Mouse (Mus musculus): ENCODE results near the gene Caln1. TPM values are rescaled to one million over a fixed set of nuclear protein-coding genes. Genes with fewer than 3 reads are reported as not detected.
"Not testable (repeated sequence)": the region's sequence is repeated elsewhere in the genome, so short reads cannot be mapped to it uniquely, and the experiment has no call there.

Gene Caln1
- polyA plus RNA-seq, 1 experiment from 2014 or later: 10.1 TPM

GRCm38 (mm10) chr5:130584042-130584441 lies 214.8 kb downstream of the Caln1 start:
- Histone ChIP-seq H3K27me3 (no peaks in the 10 kb centered on the region), H3K36me3 (no peaks in the 10 kb centered on the region), H3K4me1 (replicated peaks) (no peaks in the 10 kb centered on the region), H3K9me3 (peaks cover 4% of the 10 kb centered on the region; the same call in 1 of the 2 replicates), H3K9ac (no peak overlapping the region), H3K4me2 (no peak overlapping the region), H3K27ac (no peak overlapping the region), H3K4me3 (no peak overlapping the region)
- no peak for ATAC-seq (ENCODE audit: low FRiP score)
- 82% methylated on average over 3 of the region's 3 CpGs for WGBS

GRCm38 (mm10) chr5:130586257-130586656 lies 217.0 kb downstream of the Caln1 start:
- Histone ChIP-seq H3K4me2 (no peak overlapping the region), H3K27me3 (no peaks in the 10 kb centered on the region), H3K4me1 (replicated peaks) (no peaks in the 10 kb centered on the region), H3K4me3 (no peak overlapping the region), H3K9me3 (peaks cover 10% of the 10 kb centered on the region; the same call in 1 of the 2 replicates), H3K9ac (no peak overlapping the region), H3K36me3 (no peaks in the 10 kb centered on the region), H3K27ac (no peak overlapping the region)
- WGBS: 92% methylated on average over 4 of the region's 4 CpGs
- no peak for ATAC-seq (ENCODE audit: low FRiP score)

- ATAC-seq (ENCODE audit: low FRiP score): no peak
- H3K4me1 ChIP-seq (replicated peaks): no peaks in the 10 kb centered on the region
Observed at GRCm38 (mm10) chr5:130596541-130596940, 227.3 kb downstream of the Caln1 start.

GRCm38 (mm10) chr5:130613657-130614056 lies 244.4 kb downstream of the Caln1 start:
- H3K4me3 ChIP-seq: no peak overlapping the region
- H3K9ac ChIP-seq: no peak overlapping the region
- no peak overlapping the region for H3K4me2 ChIP-seq
- no peaks in the 10 kb centered on the region for H3K27me3 ChIP-seq
- H3K4me1 ChIP-seq (replicated peaks): peaks cover 4% of the 10 kb centered on the region
- no peak overlapping the region for H3K27ac ChIP-seq
- no peaks in the 10 kb centered on the region for H3K36me3 ChIP-seq
- WGBS: 89% methylated on average over 3 of the region's 3 CpGs
- no peaks in the 10 kb centered on the region for H3K9me3 ChIP-seq
- no peak for ATAC-seq (ENCODE audit: low FRiP score)

More at GRCm38 (mm10) chr5:130596541-130596940, 227.3 kb downstream of the Caln1 start:
- Histone ChIP-seq H3K27ac (no peak overlapping the region), H3K4me2 (no peak overlapping the region), H3K9ac (no peak overlapping the region), H3K36me3 (no peaks in the 10 kb centered on the region), H3K9me3 (no peaks in the 10 kb centered on the region), H3K27me3 (no peaks in the 10 kb centered on the region), H3K4me3 (no peak overlapping the region)
- WGBS: 60% methylated on average over 6 of the region's 6 CpGs

- H3K4me1 ChIP-seq (replicated peaks): peaks cover 4% of the 10 kb centered on the region
- H3K27me3 ChIP-seq: no peaks in the 10 kb centered on the region
- H3K36me3 ChIP-seq: no peaks in the 10 kb centered on the region
- no peak overlapping the region for H3K4me3 ChIP-seq
- H3K27ac ChIP-seq: no peak overlapping the region
- H3K9ac ChIP-seq: no peak overlapping the region
- H3K4me2 ChIP-seq: no peak overlapping the region
- ATAC-seq (ENCODE audit: low FRiP score): no peak
- no peaks in the 10 kb centered on the region for H3K9me3 ChIP-seq
- WGBS: 89% methylated on average over 3 of the region's 3 CpGs
Observed at GRCm38 (mm10) chr5:130614209-130614608, 245.0 kb downstream of the Caln1 start.

GRCm38 (mm10) chr5:130620060-130620459 lies 250.8 kb downstream of the Caln1 start:
- ATAC-seq (ENCODE audit: low FRiP score): no peak

GRCm38 (mm10) chr5:130623206-130623605 lies 254.0 kb downstream of the Caln1 start:
- peak; percentile 39; the same call in 1 of the 2 replicates for ATAC-seq (ENCODE audit: low FRiP score)

More at GRCm38 (mm10) chr5:130620060-130620459, 250.8 kb downstream of the Caln1 start:
- peaks cover 14% of the 10 kb centered on the region for H3K4me1 ChIP-seq (replicated peaks)
- no peak overlapping the region for H3K9ac ChIP-seq
- no peak overlapping the region for H3K4me3 ChIP-seq
- H3K27ac ChIP-seq: peak overlapping the region; percentile 12; the same call in 1 of the 2 replicates
- H3K36me3 ChIP-seq: no peaks in the 10 kb centered on the region
- no peaks in the 10 kb centered on the region for H3K27me3 ChIP-seq
- H3K9me3 ChIP-seq: no peaks in the 10 kb centered on the region
- no peak overlapping the region for H3K4me2 ChIP-seq
- 46% methylated on average over 7 of the region's 7 CpGs for WGBS

GRCm38 (mm10) chr5:130627800-130628199 lies 258.5 kb downstream of the Caln1 start:
- Histone ChIP-seq H3K27me3 (no peaks in the 10 kb centered on the region), H3K4me2 (no peak overlapping the region), H3K9ac (no peak overlapping the region), H3K27ac (no peak overlapping the region), H3K4me3 (no peak overlapping the region), H3K4me1 (replicated peaks) (peaks cover 10% of the 10 kb centered on the region), H3K36me3 (no peaks in the 10 kb centered on the region), H3K9me3 (no peaks in the 10 kb centered on the region)
- 87% methylated on average over 2 of the region's 2 CpGs for WGBS
- no peak for ATAC-seq (ENCODE audit: low FRiP score)

More at GRCm38 (mm10) chr5:130623206-130623605, 254.0 kb downstream of the Caln1 start:
- Histone ChIP-seq H3K9me3 (no peaks in the 10 kb centered on the region), H3K4me2 (no peak overlapping the region), H3K4me3 (no peak overlapping the region), H3K36me3 (no peaks in the 10 kb centered on the region), H3K4me1 (replicated peaks) (peaks cover 10% of the 10 kb centered on the region), H3K27me3 (no peaks in the 10 kb centered on the region), H3K27ac (peak overlapping the region; percentile 13), H3K9ac (no peak overlapping the region)
- 40% methylated on average over 5 of the region's 5 CpGs for WGBS

GRCm38 (mm10) chr5:130635397-130635796 lies 266.1 kb downstream of the Caln1 start:
- WGBS: 18% methylated on average over 2 of the region's 2 CpGs
- Histone ChIP-seq H3K9me3 (no peaks in the 10 kb centered on the region), H3K4me3 (no peak overlapping the region), H3K4me2 (no peak overlapping the region), H3K4me1 (replicated peaks) (no peaks in the 10 kb centered on the region), H3K27ac (no peak overlapping the region), H3K9ac (no peak overlapping the region), H3K27me3 (no peaks in the 10 kb centered on the region), H3K36me3 (no peaks in the 10 kb centered on the region)
- no peak for ATAC-seq (ENCODE audit: low FRiP score)

- ATAC-seq (ENCODE audit: low FRiP score): no peak
- Histone ChIP-seq H3K27me3 (no peaks in the 10 kb centered on the region), H3K4me3 (no peak overlapping the region)
Observed at GRCm38 (mm10) chr5:130641881-130642280, 272.6 kb downstream of the Caln1 start.

GRCm38 (mm10) chr5:130646126-130646525 lies 276.9 kb downstream of the Caln1 start:
- not testable (repeated sequence) for ATAC-seq (ENCODE audit: low FRiP score); H3K36me3 ChIP-seq; H3K4me2 ChIP-seq; H3K9ac ChIP-seq; H3K4me3 ChIP-seq; H3K27me3 ChIP-seq; H3K27ac ChIP-seq; H3K4me1 ChIP-seq (replicated peaks); H3K9me3 ChIP-seq
- WGBS: 80% methylated on average over 2 of the region's 2 CpGs

More at GRCm38 (mm10) chr5:130641881-130642280, 272.6 kb downstream of the Caln1 start:
- H3K27ac ChIP-seq: no peak overlapping the region
- H3K36me3 ChIP-seq: no peaks in the 10 kb centered on the region
- H3K4me2 ChIP-seq: no peak overlapping the region
- no peak overlapping the region for H3K9ac ChIP-seq
- 87% methylated on average over 2 of the region's 2 CpGs for WGBS
- no peaks in the 10 kb centered on the region for H3K9me3 ChIP-seq
- H3K4me1 ChIP-seq (replicated peaks): no peaks in the 10 kb centered on the region

GRCm38 (mm10) chr5:130658141-130658540 lies 288.9 kb downstream of the Caln1 start:
- no peak overlapping the region for H3K4me3 ChIP-seq
- H3K4me2 ChIP-seq: no peak overlapping the region
- no peak overlapping the region for H3K27ac ChIP-seq
- no peaks in the 10 kb centered on the region for H3K27me3 ChIP-seq
- no peak for ATAC-seq (ENCODE audit: low FRiP score)
- no peaks in the 10 kb centered on the region for H3K9me3 ChIP-seq
- H3K4me1 ChIP-seq (replicated peaks): no peaks in the 10 kb centered on the region
- no peaks in the 10 kb centered on the region for H3K36me3 ChIP-seq
- 78% methylated on average over 3 of the region's 3 CpGs for WGBS
- no peak overlapping the region for H3K9ac ChIP-seq

GRCm38 (mm10) chr5:130666091-130666490 lies 296.8 kb downstream of the Caln1 start:
- WGBS: 96% methylated on average over 1 of the region's 1 CpGs
- H3K36me3 ChIP-seq: no peaks in the 10 kb centered on the region
- H3K27ac ChIP-seq: no peak overlapping the region
- no peaks in the 10 kb centered on the region for H3K27me3 ChIP-seq
- H3K4me2 ChIP-seq: no peak overlapping the region
- H3K9me3 ChIP-seq: no peaks in the 10 kb centered on the region
- ATAC-seq (ENCODE audit: low FRiP score): no peak
- no peaks in the 10 kb centered on the region for H3K4me1 ChIP-seq (replicated peaks)
- H3K4me3 ChIP-seq: no peak overlapping the region
- no peak overlapping the region for H3K9ac ChIP-seq
